Mouse (Mus musculus): ENCODE results near the gene Zfp36l1. TPM values are rescaled to one million over a fixed set of nuclear protein-coding genes. Genes with fewer than 3 reads are reported as not detected.

Gene Zfp36l1
- polyA plus RNA-seq, 1 experiment from 2014 or later: 152 TPM

DNA sequence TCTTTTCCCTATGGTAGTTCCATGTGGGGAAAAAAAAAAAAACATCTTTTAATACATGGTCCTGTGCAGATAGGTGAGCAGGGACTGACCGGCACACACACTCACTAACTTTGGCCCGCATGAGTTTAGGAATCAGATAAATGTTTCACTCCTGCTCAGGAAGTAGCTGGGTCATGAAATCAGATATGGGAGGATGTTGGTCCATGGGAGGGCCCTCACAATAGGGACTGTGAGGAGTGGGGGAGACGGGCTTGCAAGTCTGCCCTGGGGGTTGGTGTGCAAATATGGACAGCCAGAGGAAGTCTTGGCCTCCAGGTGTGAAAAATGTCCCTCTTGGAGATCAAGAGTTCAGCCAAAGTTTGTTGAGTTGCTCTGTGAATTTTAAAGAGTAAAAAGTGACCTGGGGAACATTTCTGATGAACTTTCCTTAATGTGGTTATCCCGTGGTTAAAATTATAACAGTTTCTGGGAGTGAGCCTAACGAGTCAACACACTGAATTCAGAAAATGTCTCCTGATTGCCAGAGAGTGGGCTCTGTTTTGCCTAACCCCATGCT lies 53.0 kb downstream of the Zfp36l1 start:
- Histone ChIP-seq H3K9me3 (ENCODE audit: control insufficient read depth, low read length) (no peaks in the 10 kb centered on the region), H3K4me1 (replicated peaks; ENCODE audit: control insufficient read depth, insufficient read depth, low read length) (peaks cover 52% of the 10 kb centered on the region), H3K27me3 (ENCODE audit: control insufficient read depth, insufficient read depth, low read depth, low read length) (no peaks in the 10 kb centered on the region), H3K36me3 (ENCODE audit: control insufficient read depth, insufficient read depth, low read length) (no peaks in the 10 kb centered on the region), H3K4me3 (ENCODE audit: low read length) (no peak overlapping the region), H3K27ac (ENCODE audit: low read length) (peak overlapping the region; percentile 34; the same call in 1 of the 2 replicates), H3K4me2 (ENCODE audit: low read depth, low read length) (no peak overlapping the region), H3K9ac (ENCODE audit: low read length) (no peak overlapping the region)
- WGBS: 34% methylated on average over 5 of the region's 5 CpGs
- ATAC-seq (ENCODE audit: low read depth): no peak

Other genes with a start within 250 kb of the Zfp36l1 start
- gene Actn1, start 147.4 kb upstream of the Zfp36l1 start, polyA plus RNA-seq (2015; fragmentation: Nextera tagmentation; extraction: Ambion mirVana): 49.2 and 49.9 TPM in 2 replicates

Data from lung, embryonic 16.5 days (tissue).